Mouse (Mus musculus) kidney, embryonic 16.5 days (tissue): Measurements from ENCODE around the gene AK157302. TPM values are rescaled to one million over a fixed set of nuclear protein-coding genes. Genes with fewer than 3 reads are reported as not detected.
A peak's percentile ranks its signal among the peaks of the same experiment; 100 is the strongest.
"Not testable (repeated sequence)": the region's sequence is repeated elsewhere in the genome, so short reads cannot be mapped to it uniquely, and the experiment has no call there.

Experiments
- ATAC-seq: fragments of 200-750 bp; cut with Nextera tagmentation; 2 replicates; pipeline ENCODE4 v1.8.0; 2017; ENCODE audit warnings: moderate TSS enrichment; ENCODE audit not compliant: low FRiP score, low TSS enrichment
- H3K27ac ChIP-seq: fragments of 300-500 bp; sonication (generic); 2 replicates; pipeline ENCODE4 v1.5.1; 2014; ENCODE audit warnings: low read length
- H3K27me3 ChIP-seq: fragments of 300-500 bp; sonication (generic); 2 replicates; pipeline ENCODE4 v1.6.1; 2014; ENCODE audit warnings: low read length, control low read depth, mixed read lengths; ENCODE audit not compliant: insufficient read depth
- H3K36me3 ChIP-seq: fragments of 300-500 bp; sonication (generic); 2 replicates; pipeline ENCODE4 v1.6.1; 2014; ENCODE audit warnings: low read length, control low read depth, mixed read lengths; ENCODE audit not compliant: insufficient read depth
- H3K4me1 ChIP-seq: fragments of 300-500 bp; sonication (generic); 2 replicates; pipeline ENCODE4 v1.6.1; 2014; ENCODE audit warnings: low read length, control low read depth, mixed read lengths; ENCODE audit not compliant: insufficient read depth
- H3K4me2 ChIP-seq: fragments of 300-500 bp; sonication (generic); replicated peaks from 2 replicates; pipeline ENCODE4 v1.6.1; 2014; ENCODE audit warnings: low read depth, low read length
- H3K4me3 ChIP-seq: fragments of 300-500 bp; sonication (generic); 2 replicates; pipeline ENCODE4 v1.5.1; 2014; ENCODE audit warnings: mild to moderate bottlenecking, low read length
- H3K9ac ChIP-seq: fragments of 300-500 bp; sonication (generic); replicated peaks from 2 replicates; pipeline ENCODE4 v1.6.1; 2014; ENCODE audit warnings: low read length
- H3K9me3 ChIP-seq: fragments of 300-500 bp; sonication (generic); 2 replicates; pipeline ENCODE4 v1.6.1; 2016; ENCODE audit warnings: low read length, control low read depth
- WGBS: fragments of 180-500 bp; shearing (Covaris S2); extraction: QIAGEN DNeasy Blood & Tissue Kit; methylation state at CpG from one replicate; pipeline ENCODE4 v1.1.7; 2014; 5-methylcytosine and 5-hydroxymethylcytosine counted together
- polyA plus RNA-seq: library from polyadenylated mRNA; unstranded; fragments of >200 nt; fragmentation: Nextera tagmentation; extraction: Ambion mirVana; gene quantifications from 2 replicates; pipeline ENCODE4 v1.2.1, GENCODE M21; 2015

AK157302 gene
- polyA plus RNA-seq, 1 experiment from 2014 or later, result 0.46 TPM

DNA sequence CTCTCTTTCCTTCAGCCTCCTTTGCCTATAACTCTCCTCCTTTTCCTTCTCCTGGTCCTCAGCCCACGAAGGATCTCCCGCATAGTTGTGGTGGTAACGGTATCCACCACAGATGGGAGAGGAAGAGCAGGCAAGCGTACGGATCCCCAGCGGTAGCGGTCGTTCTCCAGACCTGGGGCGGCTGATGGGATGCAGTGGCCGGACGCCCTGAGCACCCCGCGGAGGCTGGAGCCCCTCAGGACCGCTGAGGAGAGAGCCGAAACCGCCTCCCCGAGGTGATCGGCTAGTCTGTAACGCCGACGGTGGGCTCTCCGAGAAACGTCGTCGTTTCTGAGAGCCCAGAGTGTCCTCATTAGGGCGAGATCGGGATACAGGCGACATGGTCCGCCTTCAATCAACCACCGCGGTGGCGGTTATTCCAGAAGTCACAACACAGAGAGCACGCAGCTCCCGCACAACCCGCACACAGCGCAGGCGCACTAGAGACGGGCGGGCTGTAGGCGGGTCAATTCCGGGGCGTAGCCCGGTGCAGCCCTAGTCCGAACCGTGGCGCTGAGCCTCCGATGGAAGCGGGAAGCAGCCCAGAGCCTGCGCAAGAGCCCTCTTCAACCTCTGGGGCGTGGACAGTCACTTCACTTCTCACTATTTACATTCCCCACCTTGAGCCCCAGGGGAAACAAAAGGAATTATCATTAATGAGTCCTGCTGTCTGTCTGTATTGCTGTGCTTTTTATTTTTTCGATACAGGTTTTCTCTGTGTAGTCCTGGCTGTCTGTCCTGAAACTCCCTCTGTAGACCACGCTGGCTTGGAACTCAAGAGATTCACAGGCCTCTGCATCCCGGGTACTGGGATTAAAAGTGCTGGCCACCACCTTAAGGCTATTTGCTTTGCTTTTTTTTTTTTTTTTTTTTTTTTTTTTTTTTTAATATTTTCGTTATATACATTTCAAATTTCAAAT, 26.7 kb upstream of the AK157302 start, which contains the start of gene Nkapl:
TSS of gene Nkapl (minus strand) at position 449 of the 959 bp plus-strand sequence.
- Histone ChIP-seq H3K4me1 (0 out of 2 replicates have a peak, but pooled peaks cover 2% of the 10 kb centered on the region), H3K4me3 (peak within 1 kb of the TSS; percentile 72), H3K9me3 (no peaks in the 10 kb centered on the region), H3K9ac (peak within 1 kb of the TSS; percentile 81), H3K4me2 (peak within 1 kb of the TSS; percentile 97), H3K27ac (0 out of 2 replicates have a peak within 1 kb of the TSS, but pooled peaks have one; percentile 24), H3K27me3 (peaks cover 12% of the 10 kb centered on the region), H3K36me3 (no peaks in the 10 kb centered on the region)
- under 1% methylated on average over 53 of the region's 54 CpGs for WGBS
- ATAC-seq, result peak; percentile 100

DNA sequence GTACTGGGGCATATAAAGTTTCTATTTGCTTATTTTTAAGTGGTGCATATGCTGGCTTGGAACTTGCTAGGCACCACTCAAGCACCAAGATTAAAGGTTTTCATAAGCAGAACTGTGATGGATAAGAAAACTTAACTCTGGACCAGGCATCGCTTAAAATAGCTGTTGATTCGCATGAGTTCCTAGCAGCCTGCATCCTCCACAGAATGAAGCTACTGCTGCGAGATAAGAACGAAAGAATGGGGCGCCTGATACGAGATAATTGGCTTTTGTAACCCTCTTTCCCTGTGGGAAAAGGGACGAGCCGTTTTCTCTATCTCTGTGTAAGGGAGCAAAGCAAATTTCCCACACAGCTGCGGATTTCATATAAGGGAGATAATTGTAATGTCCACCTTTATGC, 25.9 kb upstream of the AK157302 start:
- no peak overlapping the region for H3K27ac ChIP-seq
- H3K4me1 ChIP-seq, result 0 out of 2 replicates have a peak, but pooled peaks cover 2% of the 10 kb centered on the region
- peak overlapping the region; percentile 97 for H3K4me2 ChIP-seq
- no peak overlapping the region for H3K9ac ChIP-seq
- no peaks in the 10 kb centered on the region for H3K9me3 ChIP-seq
- WGBS, result 38% methylated on average over 9 of the region's 9 CpGs
- H3K4me3 ChIP-seq, result peak overlapping the region; percentile 72; the same call in 1 of the 2 replicates
- no peak for ATAC-seq
- H3K36me3 ChIP-seq, result no peaks in the 10 kb centered on the region
- peaks cover 12% of the 10 kb centered on the region for H3K27me3 ChIP-seq

- H3K9ac ChIP-seq, result no peak overlapping the region
- H3K27ac ChIP-seq, result no peak overlapping the region
- H3K4me1 ChIP-seq, result 0 out of 2 replicates have a peak, but pooled peaks cover 2% of the 10 kb centered on the region
- no peaks in the 10 kb centered on the region for H3K36me3 ChIP-seq
- no peak overlapping the region for H3K4me3 ChIP-seq
- no peaks in the 10 kb centered on the region for H3K9me3 ChIP-seq
- ATAC-seq, result no peak
- H3K27me3 ChIP-seq, result peaks cover 8% of the 10 kb centered on the region
- WGBS, result 41% methylated on average over 4 of the region's 4 CpGs
- H3K4me2 ChIP-seq, result no peak overlapping the region
Measured at GRCm38 (mm10) chr13:21472427-21472826, 22.6 kb upstream of the AK157302 start.

DNA sequence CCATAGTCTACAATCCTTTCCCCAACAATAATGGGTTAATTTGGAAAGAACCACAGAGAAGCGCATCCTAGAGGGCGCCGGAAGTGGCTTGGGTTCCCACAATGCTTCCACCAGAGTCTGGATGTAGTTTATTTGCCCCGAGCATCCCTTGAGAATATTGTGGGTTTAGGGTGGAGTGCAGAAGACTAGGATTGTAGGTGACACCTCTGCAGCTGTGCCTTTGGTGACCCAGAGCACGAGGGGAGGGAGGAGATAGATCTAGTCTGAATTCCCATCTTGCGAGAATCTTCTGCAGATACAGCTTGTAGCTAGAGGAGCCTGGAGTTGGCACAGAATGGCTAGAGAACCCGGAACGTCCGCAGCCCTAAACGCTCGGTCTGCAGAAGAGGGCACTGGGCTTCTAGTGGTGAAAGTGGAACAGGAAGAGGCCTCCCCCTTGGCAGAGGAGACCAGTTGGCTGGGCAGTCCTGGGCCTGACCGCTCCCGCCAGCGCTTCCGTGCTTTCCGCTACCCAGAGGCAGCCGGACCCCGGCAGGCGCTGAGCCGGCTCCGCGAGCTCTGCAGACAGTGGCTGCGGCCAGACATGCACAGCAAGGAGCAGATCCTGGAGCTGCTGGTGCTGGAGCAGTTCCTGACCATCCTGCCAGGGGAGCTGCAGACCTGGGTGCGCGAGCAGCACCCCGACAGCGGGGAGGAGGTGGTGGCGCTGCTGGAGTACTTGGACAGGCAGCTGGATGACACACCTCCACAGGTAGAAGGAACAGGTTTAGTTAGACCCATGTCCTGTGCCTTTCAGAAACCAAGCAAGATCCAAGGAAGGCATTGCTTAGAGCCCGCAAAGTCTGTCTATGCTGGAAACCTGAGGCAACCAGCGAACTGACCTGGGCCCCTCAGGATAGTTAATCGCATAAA, 16.0 kb upstream of the AK157302 start, which contains the start of the genes Zkscan4 and Gm10065:
TSS of gene Zkscan4 (plus strand) at position 149 of the 912 bp plus-strand sequence.
TSS of gene Gm10065 (minus strand) at position 683 of the 912 bp plus-strand sequence.
- 2% methylated on average over 30 of the region's 31 CpGs for WGBS
- H3K9me3 ChIP-seq, result not testable (repeated sequence)
- peak within 1 kb of the TSS; percentile 80 for H3K27ac ChIP-seq

DNA sequence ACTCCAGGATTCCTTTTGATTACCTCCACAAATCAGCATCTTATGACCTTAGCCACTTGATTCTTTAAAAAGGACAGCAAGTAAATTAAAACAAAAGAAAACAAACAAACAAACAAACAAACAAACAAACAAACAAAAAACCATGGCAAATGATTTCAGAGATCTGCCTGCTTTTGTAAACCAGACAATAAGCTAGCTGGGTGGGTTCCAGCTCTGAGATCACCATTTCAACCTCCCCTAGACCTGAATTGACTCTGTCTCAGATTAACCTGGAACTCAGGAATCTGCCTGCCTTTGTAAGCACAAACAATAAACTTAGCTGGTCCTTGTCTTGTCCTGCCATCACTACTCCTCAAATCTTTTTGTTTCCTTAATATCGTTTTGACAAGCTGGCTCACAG, 8.1 kb upstream of the AK157302 start:
- H3K9ac ChIP-seq, result no peak overlapping the region
- peaks cover 4% of the 10 kb centered on the region; the same call in 1 of the 2 replicates for H3K9me3 ChIP-seq
- no peaks in the 10 kb centered on the region for H3K27me3 ChIP-seq
- no peaks in the 10 kb centered on the region for H3K4me1 ChIP-seq
- WGBS, result 94% methylated on average over 1 of the region's 1 CpGs
- no peak overlapping the region for H3K27ac ChIP-seq
- no peak overlapping the region for H3K4me3 ChIP-seq
- H3K36me3 ChIP-seq, result peaks cover 13% of the 10 kb centered on the region
- ATAC-seq, result no peak
- H3K4me2 ChIP-seq, result no peak overlapping the region

More for the DNA sequence above, 16.0 kb upstream of the AK157302 start, which contains the start of the genes Zkscan4 and Gm10065:
- peak; percentile 92 for ATAC-seq
- not testable (repeated sequence) for H3K27me3 ChIP-seq, H3K4me1 ChIP-seq, H3K36me3 ChIP-seq
- peak within 1 kb of the TSS; percentile 73 for H3K9ac ChIP-seq
- peak within 1 kb of the TSS; percentile 68 for H3K4me2 ChIP-seq
- H3K4me3 ChIP-seq, result peak within 1 kb of the TSS; percentile 77

GRCm38 (mm10) chr13:21492847-21493246, 2.2 kb upstream of the AK157302 start:
- Histone ChIP-seq H3K27ac (no peak overlapping the region), H3K4me1 (no peaks in the 10 kb centered on the region), H3K9ac (no peak overlapping the region), H3K4me3 (no peak overlapping the region), H3K36me3 (no peaks in the 10 kb centered on the region), H3K4me2 (no peak overlapping the region), H3K27me3 (no peaks in the 10 kb centered on the region), H3K9me3 (no peaks in the 10 kb centered on the region)
- ATAC-seq, result no peak
- WGBS, result 92% methylated on average over 5 of the region's 5 CpGs

DNA sequence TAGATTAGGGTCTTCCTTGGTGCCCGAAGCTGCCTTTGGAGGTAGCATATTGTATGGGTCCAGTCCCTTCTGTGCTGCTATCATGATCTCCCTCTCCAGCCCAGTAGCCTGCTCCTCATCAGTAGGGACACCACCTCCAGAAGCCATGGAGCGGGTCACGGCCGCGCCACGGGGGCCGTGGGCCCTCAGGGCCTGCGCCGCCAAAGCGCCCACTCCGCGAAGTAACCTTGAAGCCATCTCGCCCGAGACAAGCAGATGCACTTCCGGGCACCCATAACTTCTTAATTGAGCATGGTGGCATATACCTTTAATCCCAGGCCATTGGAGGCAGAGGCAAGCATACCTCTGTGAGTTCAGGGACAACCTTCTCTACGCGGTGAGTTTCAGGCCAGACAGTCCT, 6.2 kb downstream of the AK157302 start, which contains the start of gene Gm11273:
TSS of gene Gm11273 (minus strand) at position 237 of the 400 bp plus-strand sequence.
- 95% methylated on average over 16 of the region's 17 CpGs for WGBS
- not testable (repeated sequence) for H3K9me3 ChIP-seq, ATAC-seq, H3K9ac ChIP-seq, H3K4me3 ChIP-seq, H3K27ac ChIP-seq, H3K27me3 ChIP-seq, H3K36me3 ChIP-seq, H3K4me2 ChIP-seq, H3K4me1 ChIP-seq

DNA sequence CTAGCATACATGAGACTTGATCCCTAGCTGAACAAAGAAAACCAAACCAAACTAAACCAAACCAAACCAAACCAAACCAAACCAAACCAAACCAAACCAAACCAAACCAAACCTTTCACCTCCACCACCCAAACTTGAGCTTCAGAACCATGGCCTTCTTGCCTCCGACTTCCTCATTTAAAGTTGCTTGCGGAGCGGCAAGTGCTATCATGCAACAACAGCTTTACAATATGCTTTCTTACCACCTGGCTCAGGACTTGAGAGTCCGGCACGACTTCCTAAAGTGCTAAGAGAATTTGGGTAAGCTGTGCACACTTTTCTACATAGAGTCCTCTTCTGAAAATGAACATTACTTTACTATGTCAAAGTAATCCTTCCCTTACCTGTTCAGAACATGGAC, 7.3 kb downstream of the AK157302 start:
- H3K4me1 ChIP-seq, result no peaks in the 10 kb centered on the region
- H3K27ac ChIP-seq, result no peak overlapping the region
- no peak for ATAC-seq
- whole genome bisulfite sequencing, result 95% methylated on average over 5 of the region's 5 CpGs
- H3K4me3 ChIP-seq, result no peak overlapping the region
- H3K4me2 ChIP-seq, result no peak overlapping the region
- no peaks in the 10 kb centered on the region for H3K36me3 ChIP-seq
- no peaks in the 10 kb centered on the region for H3K27me3 ChIP-seq
- H3K9me3 ChIP-seq, result no peaks in the 10 kb centered on the region
- H3K9ac ChIP-seq, result no peak overlapping the region

GRCm38 (mm10) chr13:21506221-21506649, 11.2 kb downstream of the AK157302 start:
- H3K9me3 ChIP-seq, result no peaks in the 10 kb centered on the region
- H3K4me2 ChIP-seq, result peak overlapping the region; percentile 69
- no peaks in the 10 kb centered on the region for H3K36me3 ChIP-seq
- peak; percentile 100 for ATAC-seq
- peak overlapping the region; percentile 74 for H3K9ac ChIP-seq
- peak overlapping the region; percentile 63 for H3K4me3 ChIP-seq
- no peaks in the 10 kb centered on the region for H3K4me1 ChIP-seq
- under 1% methylated on average over 21 of the region's 21 CpGs for WGBS
- H3K27ac ChIP-seq, result peak overlapping the region; percentile 80
- H3K27me3 ChIP-seq, result no peaks in the 10 kb centered on the region
